ENCODE assay signal across 16 mouse cellular contexts in the genomic region with DNA sequence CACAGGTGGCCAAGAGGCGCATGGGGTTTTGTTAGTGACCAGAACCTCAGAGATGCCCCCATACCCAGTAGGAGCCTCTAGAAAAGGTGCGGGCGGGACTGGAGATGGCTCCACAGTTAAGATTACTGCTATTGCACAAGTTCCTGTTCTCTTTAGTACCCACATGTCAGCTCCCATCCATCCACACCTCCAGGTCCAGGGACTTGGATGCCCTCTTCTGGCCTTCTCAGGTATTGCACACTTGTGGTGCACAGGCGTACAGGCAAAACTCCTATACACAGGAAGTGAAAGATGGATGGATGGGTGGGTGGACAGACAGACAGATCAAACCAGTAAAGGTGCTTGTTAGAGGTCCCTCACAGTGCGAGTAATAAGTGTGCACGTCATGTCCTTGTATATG. TPM values are rescaled to one million over a fixed set of nuclear protein-coding genes. Genes with fewer than 3 reads are reported as not detected.
DNase-seq lines count a peak whose midpoint lies in the region; ATAC-seq and TF ChIP-seq lines count a peak whose summit lies in the region.
"Had no signal": no experiment of that assay in that cellular context is flagged by ENCODE, and none has a peak within 500 bp of the region (broad histone marks: within the 10 kb centered on the region; RNA-seq: fewer than 3 reads in every experiment).

No protein-coding gene starts in this region.

- H3K27me3 ChIP-seq in hindbrain, embryonic 11.5 days (ENCODE audit: control insufficient read depth, insufficient read depth, low read length): no peaks in the 10 kb centered on the region
- no peaks in the 10 kb centered on the region for H3K27me3 ChIP-seq in hindbrain, embryonic 12.5 days
- no peaks in the 10 kb centered on the region for H3K27me3 ChIP-seq in testis, adult 2 months (ENCODE audit: control insufficient read depth, insufficient read depth, low read length)
- no peaks in the 10 kb centered on the region for H3K27me3 ChIP-seq in embryonic facial prominence, embryonic 10.5 days (replicated peaks; ENCODE audit: low read depth, poor library complexity, severe bottlenecking)
- H3K27me3 ChIP-seq: hindbrain, embryonic 13.5 days; liver, embryonic 13.5 days; Patski had no signal

- 95% methylated on average over 6 of the region's 6 CpGs for WGBS in hindbrain, embryonic 11.5 days
- 97% methylated on average over 6 of the region's 6 CpGs for WGBS in hindbrain, embryonic 12.5 days
- WGBS in embryonic facial prominence, embryonic 10.5 days: 95% methylated on average over 6 of the region's 6 CpGs

- peaks cover 42% of the 10 kb centered on the region for H3K36me3 ChIP-seq in hindbrain, embryonic 11.5 days (ENCODE audit: control insufficient read depth, insufficient read depth, low read length)
- H3K36me3 ChIP-seq in hindbrain, embryonic 12.5 days: peaks cover 95% of the 10 kb centered on the region
- H3K36me3 ChIP-seq in testis, adult 2 months (ENCODE audit: control insufficient read depth, insufficient read depth, low read length): peaks cover 4% of the 10 kb centered on the region
- peaks cover 100% of the 10 kb centered on the region for H3K36me3 ChIP-seq in embryonic facial prominence, embryonic 10.5 days (replicated peaks)

- no peaks in the 10 kb centered on the region for H3K4me1 ChIP-seq in hindbrain, embryonic 11.5 days (replicated peaks; ENCODE audit: control insufficient read depth, insufficient read depth, low read length)
- no peaks in the 10 kb centered on the region for H3K4me1 ChIP-seq in hindbrain, embryonic 12.5 days
- no peaks in the 10 kb centered on the region for H3K4me1 ChIP-seq in testis, adult 2 months (ENCODE audit: control insufficient read depth, insufficient read depth, low read length)
- no peaks in the 10 kb centered on the region for H3K4me1 ChIP-seq in embryonic facial prominence, embryonic 10.5 days
- H3K4me1 ChIP-seq: hindbrain, embryonic 13.5 days had no signal

- no peak for ATAC-seq in hindbrain, embryonic 11.5 days (ENCODE audit: low FRiP score)
- no peak for ATAC-seq in hindbrain, embryonic 12.5 days (ENCODE audit: low FRiP score)
- ATAC-seq: midbrain, embryonic 16.5 days; Patski had no signal

- TF ChIP-seq POLR2A in testis, adult 2 months (IDR thresholded peaks at IDR 0.05; ENCODE audit: control insufficient read depth, low read depth, low read length): no peak

- intact Hi-C loops in heart, postnatal 14 days (cut with DNase I): no loop called here

- H3K4me3 ChIP-seq in hindbrain, embryonic 11.5 days (ENCODE audit: low read depth, low read length): no peak overlapping the region
- no peak overlapping the region for H3K4me3 ChIP-seq in hindbrain, embryonic 12.5 days
- no peak overlapping the region for H3K4me3 ChIP-seq in testis, adult 2 months (ENCODE audit: control insufficient read depth, low read depth, low read length)
- no peak overlapping the region for H3K4me3 ChIP-seq in embryonic facial prominence, embryonic 10.5 days
- H3K4me3 ChIP-seq: hindbrain, embryonic 13.5 days; liver, embryonic 13.5 days had no signal

- no peak overlapping the region for H3K4me2 ChIP-seq in hindbrain, embryonic 11.5 days (replicated peaks; ENCODE audit: low read depth, low read length)
- H3K4me2 ChIP-seq in hindbrain, embryonic 12.5 days (replicated peaks): no peak overlapping the region
- H3K4me2 ChIP-seq: hindbrain, embryonic 13.5 days; liver, embryonic 13.5 days had no signal

- no peak overlapping the region for H3K9ac ChIP-seq in hindbrain, embryonic 11.5 days (ENCODE audit: low read depth, low read length)
- no peak overlapping the region for H3K9ac ChIP-seq in hindbrain, embryonic 12.5 days
- H3K9ac ChIP-seq: hindbrain, embryonic 13.5 days; liver, embryonic 13.5 days had no signal

- H3K27ac ChIP-seq in hindbrain, embryonic 11.5 days (ENCODE audit: low read depth, low read length): no peak overlapping the region
- H3K27ac ChIP-seq in hindbrain, embryonic 12.5 days: no peak overlapping the region
- no peak overlapping the region for H3K27ac ChIP-seq in testis, adult 2 months (ENCODE audit: control insufficient read depth, insufficient read depth, low read depth, low read length)
- no peak overlapping the region for H3K27ac ChIP-seq in embryonic facial prominence, embryonic 10.5 days (replicated peaks)
- H3K27ac ChIP-seq: hindbrain, embryonic 13.5 days; liver, embryonic 13.5 days had no signal

- no peaks in the 10 kb centered on the region for H3K9me3 ChIP-seq in hindbrain, embryonic 11.5 days (ENCODE audit: control insufficient read depth, low read length)
- H3K9me3 ChIP-seq in hindbrain, embryonic 12.5 days (replicated peaks): 0 out of 2 replicates have a peak, but pooled peaks cover 5% of the 10 kb centered on the region
- peaks cover 7% of the 10 kb centered on the region; the same call in 1 of the 2 replicates for H3K9me3 ChIP-seq in embryonic facial prominence, embryonic 10.5 days
- H3K9me3 ChIP-seq: hindbrain, embryonic 13.5 days; liver, embryonic 13.5 days had no signal

- peak; percentile 58; the same call in 1 of the 2 replicates for TF ChIP-seq CTCF in testis, adult 2 months (IDR thresholded peaks at IDR 0.05; ENCODE audit: control insufficient read depth, insufficient read depth, insufficient replicate concordance, low read depth, low read length)

- DNase-seq in hindbrain, embryonic 11.5 days (ENCODE audit: low spot score): peak; percentile 19
- DNase-seq in testis, postnatal 14 days (ENCODE audit: low spot score): no peak
- DNase-seq in embryonic facial prominence, embryonic 10.5 days (ENCODE audit: low spot score): peak; percentile 21
- peak; percentile 21 for DNase-seq in thymus, postnatal 25 days
- DNase-seq in heart, postnatal 14 days: no peak
- DNase-seq in kidney, postnatal 36 days: no peak
- DNase-seq: cerebellum, postnatal 25 days; liver, embryonic 13.5 days had no signal

RNA-seq across cellular contexts. Expression of a gene that starts 23.3 kb away (rescaled TPM):
- polyA plus RNA-seq in hindbrain, embryonic 11.5 days (2014; fragmentation: Nextera tagmentation; extraction: Ambion mirVana): 175 and 188 TPM in 2 replicates
- 144 and 147 TPM in 2 replicates for polyA plus RNA-seq in hindbrain, embryonic 12.5 days (2016; fragmentation: Nextera tagmentation; extraction: Ambion mirVana)
- polyA plus RNA-seq in testis, adult 2 months (2012; rRNA removed): 42.0 and 44.9 TPM in 2 replicates
- 182 and 193 TPM in 2 replicates for polyA plus RNA-seq in embryonic facial prominence, embryonic 10.5 days (2016; fragmentation: Nextera tagmentation; extraction: Ambion mirVana)
- total RNA-seq in heart, postnatal 14 days (2021): 10 to 100 TPM; 40.4 to 45.5 TPM

RNA-seq across cellular contexts. Expression of a gene that starts 34.8 kb away (rescaled TPM):
- polyA plus RNA-seq in hindbrain, embryonic 11.5 days (2014; fragmentation: Nextera tagmentation; extraction: Ambion mirVana): 0.11 TPM in 1 of 2 replicates, not detected in the other
- polyA plus RNA-seq in hindbrain, embryonic 12.5 days (2016; fragmentation: Nextera tagmentation; extraction: Ambion mirVana): not detected in 2 replicates
- 0.10 TPM in 1 of 2 replicates, not detected in the other for polyA plus RNA-seq in testis, adult 2 months (2012; rRNA removed)
- polyA plus RNA-seq in embryonic facial prominence, embryonic 10.5 days (2016; fragmentation: Nextera tagmentation; extraction: Ambion mirVana): not detected in 2 replicates
- total RNA-seq in heart, postnatal 14 days (2021): not detected
- total RNA-seq: gastrocnemius, postnatal 4 days had no signal
- polyA plus RNA-seq: hindbrain, embryonic 13.5 days; liver, embryonic 13.5 days; midbrain, embryonic 16.5 days; Patski had no signal

RNA-seq across cellular contexts. Expression of a gene that starts 43.0 kb away (rescaled TPM):
- polyA plus RNA-seq in hindbrain, embryonic 11.5 days (2014; fragmentation: Nextera tagmentation; extraction: Ambion mirVana): 0.03 TPM in 1 of 2 replicates, not detected in the other
- 0.03 TPM in 1 of 2 replicates, not detected in the other for polyA plus RNA-seq in hindbrain, embryonic 12.5 days (2016; fragmentation: Nextera tagmentation; extraction: Ambion mirVana)
- 0.01 and 0.04 TPM in 2 replicates for polyA plus RNA-seq in testis, adult 2 months (2012; rRNA removed)
- polyA plus RNA-seq in embryonic facial prominence, embryonic 10.5 days (2016; fragmentation: Nextera tagmentation; extraction: Ambion mirVana): 0.02 and 0.03 TPM in 2 replicates
- total RNA-seq in heart, postnatal 14 days (2021): under 1 TPM; 0.02 to 0.05 TPM
- total RNA-seq: gastrocnemius, postnatal 4 days had no signal
- polyA plus RNA-seq: hindbrain, embryonic 13.5 days; large intestine, adult 2 months; liver, embryonic 13.5 days; midbrain, embryonic 16.5 days; Patski; stomach, embryonic 16.5 days had no signal

Comparison
In these comparisons a context has a peak if more than half of its experiments do, and no peak if none do; other contexts are left out.
1. DNase-seq: peak in hindbrain, embryonic 11.5 days (single experiment), embryonic facial prominence, embryonic 10.5 days (single experiment) and thymus, postnatal 25 days (single experiment); none in testis, postnatal 14 days (single experiment), heart, postnatal 14 days (0 of 2) and kidney, postnatal 36 days (0 of 2).